Mouse (Mus musculus) Muller cell, postnatal 12 days (primary cell): ENCODE results near the gene Iqgap1.

Source experiments
- DNase-seq: peaks from one replicate; pipeline ENCODE4 v3.0.0-alpha.2; 2015; ENCODE audit errors: inconsistent ontology term

Iqgap1 gene

GRCm38 (mm10) chr7:80843910-80844640 lies 18.3 kb upstream of the Iqgap1 start:
- DNase-seq: no peak

- DNase-seq: no peak
Measured at GRCm38 (mm10) chr7:80843176-80843575, 17.4 kb upstream of the Iqgap1 start.

- no peak for DNase-seq
Measured at GRCm38 (mm10) chr7:80842132-80842531, 16.4 kb upstream of the Iqgap1 start.

GRCm38 (mm10) chr7:80840937-80841336 lies 15.2 kb upstream of the Iqgap1 start:
- DNase-seq: no peak

- no peak for DNase-seq
Measured at GRCm38 (mm10) chr7:80840241-80840640, 14.5 kb upstream of the Iqgap1 start.

- no peak for DNase-seq
Measured at GRCm38 (mm10) chr7:80839755-80840154, 14.0 kb upstream of the Iqgap1 start.

GRCm38 (mm10) chr7:80838247-80838646 lies 12.5 kb upstream of the Iqgap1 start:
- peak; percentile 69 for DNase-seq

- DNase-seq: peak; percentile 71
Measured at GRCm38 (mm10) chr7:80837736-80838135, 12.0 kb upstream of the Iqgap1 start.

- DNase-seq: no peak
Measured at GRCm38 (mm10) chr7:80835984-80836652, 10.3 kb upstream of the Iqgap1 start.

GRCm38 (mm10) chr7:80833651-80834532 lies 8.1 kb upstream of the Iqgap1 start:
- DNase-seq: no peak

- peak; percentile 72 for DNase-seq
Measured at GRCm38 (mm10) chr7:80832996-80833650, 7.3 kb upstream of the Iqgap1 start.

- DNase-seq: no peak
Measured at GRCm38 (mm10) chr7:80832191-80832590, 6.4 kb upstream of the Iqgap1 start.

- no peak for DNase-seq
Measured at GRCm38 (mm10) chr7:80830193-80830803, 4.5 kb upstream of the Iqgap1 start.

- DNase-seq: peak; percentile 92
Measured at GRCm38 (mm10) chr7:80828146-80828860, 2.5 kb upstream of the Iqgap1 start.

- no peak for DNase-seq
Measured at GRCm38 (mm10) chr7:80823875-80824682, 1.7 kb downstream of the Iqgap1 start.

GRCm38 (mm10) chr7:80823267-80823666 lies 2.5 kb downstream of the Iqgap1 start:
- no peak for DNase-seq

GRCm38 (mm10) chr7:80820838-80821237 lies 4.9 kb downstream of the Iqgap1 start:
- no peak for DNase-seq

- DNase-seq: no peak
Measured at GRCm38 (mm10) chr7:80816641-80817040, 9.1 kb downstream of the Iqgap1 start.

- DNase-seq: no peak
Measured at GRCm38 (mm10) chr7:80813397-80813796, 12.4 kb downstream of the Iqgap1 start.

- DNase-seq: no peak
Measured at GRCm38 (mm10) chr7:80806331-80806730, 19.4 kb downstream of the Iqgap1 start.
